Mouse (Mus musculus) megakaryocyte, embryonic 14.5 days (primary cell): ENCODE data around the gene Gria1.

Experiments
- FLI1 ChIP-seq: IDR thresholded peaks from 2 replicates; pipeline ENCODE4 v1.6.1; 2012; ENCODE audit warnings: low read length, inconsistent platforms, mixed read lengths
- GATA1 ChIP-seq: IDR thresholded peaks from 3 replicates; pipeline ENCODE4 v1.6.1; 2012; ENCODE audit warnings: mixed read lengths, low read length, inconsistent platforms, borderline replicate concordance

GRCm38 (mm10) chr11:57039306-57039705 lies 28.1 kb downstream of the Gria1 start:
- TF ChIP-seq GATA1, result no peak
- no peak for TF ChIP-seq FLI1
